Mouse (Mus musculus) embryonic fibroblast, embryonic 13.5 days (primary cell): ENCODE results near the gene Poc1a.

Experiments used
- CTCF ChIP-seq: IDR thresholded peaks from 2 replicates; pipeline ENCODE4 v1.5.1; 2011; ENCODE audit warnings: mild to moderate bottlenecking, control low read depth, low read length, moderate library complexity, borderline replicate concordance; ENCODE audit not compliant: insufficient read depth
- POLR2A ChIP-seq: IDR thresholded peaks from 2 replicates; pipeline ENCODE4 v1.6.1; 2011; ENCODE audit warnings: low read depth, mild to moderate bottlenecking, control low read depth, low read length, moderate library complexity

DNA sequence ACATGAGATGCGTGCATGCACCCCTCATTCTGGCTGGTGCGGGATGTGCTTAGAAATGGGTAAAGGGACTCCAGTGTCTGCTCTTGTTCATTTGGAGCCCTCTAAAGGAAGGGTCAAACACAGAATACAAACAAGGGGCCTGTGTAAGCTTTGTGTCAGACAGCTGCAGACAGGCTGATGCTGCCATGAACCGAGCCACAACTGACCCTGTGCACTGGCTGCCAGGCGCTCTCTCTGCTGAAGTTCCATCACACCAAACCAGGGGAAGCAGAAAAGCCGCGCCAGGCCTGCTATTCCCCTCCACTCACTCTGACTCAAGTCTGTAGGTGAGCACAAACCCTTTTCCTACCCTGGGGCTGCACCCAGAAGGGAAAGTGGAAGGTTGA is 58.3 kb downstream of the Poc1a start:
- TF ChIP-seq CTCF (no peak), POLR2A (no peak)
